In genomic region chr6:114041911-114042284, GRCm38 (mm10) we compare ENCODE assay signal across 7 mouse cellular contexts. TPM values are rescaled to one million over a fixed set of nuclear protein-coding genes. Genes with fewer than 3 reads are reported as not detected.
DNase-seq lines count a peak whose midpoint lies in the region; ATAC-seq and TF ChIP-seq lines count a peak whose summit lies in the region.

No protein-coding gene starts in this region.

- H3K27ac ChIP-seq in forebrain, postnatal 0 days (ENCODE audit: low read depth, low read length): no peak overlapping the region
- peak overlapping the region; percentile 24; the same call in 1 of the 2 replicates for H3K27ac ChIP-seq in midbrain, embryonic 16.5 days (ENCODE audit: low read length)

- peak overlapping the region; percentile 73 for H3K9ac ChIP-seq in forebrain, postnatal 0 days
- H3K9ac ChIP-seq in midbrain, embryonic 16.5 days (ENCODE audit: low read depth, low read length): peak overlapping the region; percentile 81

- peaks cover 3% of the 10 kb centered on the region; the same call in 1 of the 2 replicates for H3K4me1 ChIP-seq in forebrain, postnatal 0 days (ENCODE audit: insufficient read depth)
- H3K4me1 ChIP-seq in midbrain, embryonic 16.5 days (ENCODE audit: control insufficient read depth, insufficient read depth, low read length): no peaks in the 10 kb centered on the region

- peak overlapping the region; percentile 61 for H3K4me3 ChIP-seq in forebrain, postnatal 0 days (ENCODE audit: low read depth, low read length)
- peak overlapping the region; percentile 66 for H3K4me3 ChIP-seq in midbrain, embryonic 16.5 days (ENCODE audit: low read depth, low read length)

- WGBS in forebrain, postnatal 0 days: 0% methylated on average over 4 of the region's 52 CpGs
- 8% methylated on average over 3 of the region's 52 CpGs for WGBS in midbrain, embryonic 16.5 days

- peak; percentile 48; the same call in 1 of the 2 replicates for ATAC-seq in forebrain, postnatal 0 days
- peak; percentile 50 for ATAC-seq in midbrain, embryonic 16.5 days

- no peaks in the 10 kb centered on the region; the same call in 1 of the 2 replicates for H3K27me3 ChIP-seq in forebrain, postnatal 0 days (ENCODE audit: insufficient read depth, low read length)
- peaks cover 2% of the 10 kb centered on the region for H3K27me3 ChIP-seq in midbrain, embryonic 16.5 days (ENCODE audit: control insufficient read depth, insufficient read depth, low read depth, low read length)

- H3K9me3 ChIP-seq in forebrain, postnatal 0 days (ENCODE audit: low read length): no peaks in the 10 kb centered on the region
- H3K9me3 ChIP-seq in midbrain, embryonic 16.5 days (replicated peaks; ENCODE audit: control insufficient read depth, low read length, poor library complexity, severe bottlenecking): no peaks in the 10 kb centered on the region

- TF ChIP-seq CTCF in forebrain, postnatal 0 days (IDR thresholded peaks at IDR 0.05; ENCODE audit: low read depth): no peak

- H3K36me3 ChIP-seq in forebrain, postnatal 0 days (ENCODE audit: insufficient read depth): no peaks in the 10 kb centered on the region
- H3K36me3 ChIP-seq in midbrain, embryonic 16.5 days (ENCODE audit: control insufficient read depth, insufficient read depth, low read length): no peaks in the 10 kb centered on the region

- peak; percentile 32 to 55 for DNase-seq in layer of hippocampus, postnatal 10 days (ENCODE audit: low spot score in 2 of 2)
- no peak for DNase-seq in layer of hippocampus, adult 9-11 months
- DNase-seq in cerebellum, postnatal 25 days: peak; percentile 69 to 83
- DNase-seq in forebrain, postnatal 0 days: peak; percentile 11
- DNase-seq in B cell, adult 2 months: no peak
- DNase-seq in frontal cortex, postnatal 25 days (ENCODE audit: low spot score in 2 of 2): no peak

- peak overlapping the region; percentile 94 for H3K4me2 ChIP-seq in forebrain, postnatal 0 days (ENCODE audit: low read depth)
- peak overlapping the region; percentile 87 for H3K4me2 ChIP-seq in midbrain, embryonic 16.5 days (ENCODE audit: low read length)

RNA-seq across cellular contexts. Expression of gene Atp2b2, which starts 0.5 kb away (rescaled TPM):
- 100 to 1,000 TPM; 243 to 256 TPM for total RNA-seq in layer of hippocampus, postnatal 10 days (2021)
- total RNA-seq in forebrain, postnatal 0 days (2014; rRNA removed): 59.4 and 65.1 TPM in 2 replicates
- polyA plus RNA-seq in forebrain, postnatal 0 days (2015; fragmentation: Nextera tagmentation; extraction: Ambion mirVana): 24.2 and 37.8 TPM in 2 replicates
- 26.2 and 27.6 TPM in 2 replicates for polyA plus RNA-seq in midbrain, embryonic 16.5 days (2015; fragmentation: Nextera tagmentation; extraction: Ambion mirVana)

Comparison
In these comparisons a context has a peak if more than half of its experiments do, and no peak if none do; other contexts are left out.
1. DNase-seq: peak in layer of hippocampus, postnatal 10 days (2 of 2), cerebellum, postnatal 25 days (2 of 2) and forebrain, postnatal 0 days (single experiment); none in layer of hippocampus, adult 9-11 months (single experiment), B cell, adult 2 months (0 of 2) and frontal cortex, postnatal 25 days (0 of 2).